Mouse (Mus musculus): ENCODE results near the gene Stk11.

The Stk11 gene

GRCm38 (mm10) chr10:80131316-80131951 is 15.8 kb downstream of the Stk11 start:
- DNase-seq (ENCODE audit: low spot score in 2 of 2) = no peak

- no peak for DNase-seq (ENCODE audit: low spot score in 2 of 2)
Observed at GRCm38 (mm10) chr10:80131952-80132350, 16.3 kb downstream of the Stk11 start.

DNA sequence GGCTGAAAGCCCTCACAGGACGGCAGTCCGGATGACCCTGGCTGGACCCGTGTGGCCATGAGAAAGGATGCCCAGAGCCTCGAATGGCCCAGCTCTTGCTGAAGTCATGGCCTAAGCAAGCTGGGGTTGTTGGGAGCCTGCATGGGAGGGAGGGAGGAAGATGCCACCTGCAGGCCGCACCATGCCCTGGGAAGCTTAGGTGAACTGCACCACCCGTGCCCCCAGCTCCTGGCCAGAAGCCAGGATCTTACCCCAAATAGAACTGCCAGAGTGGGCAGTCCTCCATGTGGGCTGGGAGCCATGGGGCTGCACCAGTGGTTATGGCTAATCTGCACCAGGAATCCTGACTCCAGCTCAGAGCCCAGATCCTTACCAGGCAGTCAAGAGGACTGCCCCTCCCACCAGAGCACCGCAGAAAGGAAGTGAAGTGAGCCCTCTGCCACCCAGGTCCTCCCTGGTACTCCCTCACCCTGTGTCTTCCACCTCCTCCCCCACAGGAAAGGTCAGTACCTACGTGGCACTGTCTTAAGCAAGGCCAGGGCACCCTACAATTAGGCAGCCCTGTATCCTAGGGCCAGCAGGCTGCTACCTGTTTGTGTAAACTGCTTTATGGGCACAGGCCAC is 17.7 kb downstream of the Stk11 start:
- DNase-seq (ENCODE audit: low spot score in 2 of 2) = no peak

GRCm38 (mm10) chr10:80134421-80134820 is 18.8 kb downstream of the Stk11 start:
- no peak for DNase-seq (ENCODE audit: low spot score in 2 of 2)

- no peak for DNase-seq (ENCODE audit: low spot score in 2 of 2)
Observed at GRCm38 (mm10) chr10:80135161-80135560, 19.6 kb downstream of the Stk11 start.

DNA sequence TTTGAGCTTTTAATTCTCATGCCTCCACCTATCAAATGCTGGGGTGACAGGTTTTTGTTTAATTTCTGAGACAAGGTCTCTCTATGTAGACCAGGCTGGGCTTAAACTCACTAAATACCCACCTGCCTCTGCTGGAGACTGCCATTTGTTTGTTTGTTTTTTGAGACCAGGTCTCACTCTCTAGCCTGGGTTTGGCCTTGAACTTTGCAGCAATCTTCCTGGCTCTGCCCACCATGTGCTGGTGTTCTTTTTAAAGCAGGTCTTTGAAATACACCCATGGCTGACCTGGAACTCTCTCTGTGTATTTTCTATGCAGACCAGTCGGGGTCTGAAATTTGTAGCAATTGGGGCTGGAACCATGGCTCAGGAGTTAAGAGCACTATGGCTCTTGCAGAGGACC is 20.0 kb downstream of the Stk11 start:
- DNase-seq (ENCODE audit: low spot score in 2 of 2) = no peak

GRCm38 (mm10) chr10:80136179-80136951 is 20.8 kb downstream of the Stk11 start:
- no peak for DNase-seq (ENCODE audit: low spot score in 2 of 2)

GRCm38 (mm10) chr10:80136952-80137625 is 21.5 kb downstream of the Stk11 start:
- no peak for DNase-seq (ENCODE audit: low spot score in 2 of 2)

DNA sequence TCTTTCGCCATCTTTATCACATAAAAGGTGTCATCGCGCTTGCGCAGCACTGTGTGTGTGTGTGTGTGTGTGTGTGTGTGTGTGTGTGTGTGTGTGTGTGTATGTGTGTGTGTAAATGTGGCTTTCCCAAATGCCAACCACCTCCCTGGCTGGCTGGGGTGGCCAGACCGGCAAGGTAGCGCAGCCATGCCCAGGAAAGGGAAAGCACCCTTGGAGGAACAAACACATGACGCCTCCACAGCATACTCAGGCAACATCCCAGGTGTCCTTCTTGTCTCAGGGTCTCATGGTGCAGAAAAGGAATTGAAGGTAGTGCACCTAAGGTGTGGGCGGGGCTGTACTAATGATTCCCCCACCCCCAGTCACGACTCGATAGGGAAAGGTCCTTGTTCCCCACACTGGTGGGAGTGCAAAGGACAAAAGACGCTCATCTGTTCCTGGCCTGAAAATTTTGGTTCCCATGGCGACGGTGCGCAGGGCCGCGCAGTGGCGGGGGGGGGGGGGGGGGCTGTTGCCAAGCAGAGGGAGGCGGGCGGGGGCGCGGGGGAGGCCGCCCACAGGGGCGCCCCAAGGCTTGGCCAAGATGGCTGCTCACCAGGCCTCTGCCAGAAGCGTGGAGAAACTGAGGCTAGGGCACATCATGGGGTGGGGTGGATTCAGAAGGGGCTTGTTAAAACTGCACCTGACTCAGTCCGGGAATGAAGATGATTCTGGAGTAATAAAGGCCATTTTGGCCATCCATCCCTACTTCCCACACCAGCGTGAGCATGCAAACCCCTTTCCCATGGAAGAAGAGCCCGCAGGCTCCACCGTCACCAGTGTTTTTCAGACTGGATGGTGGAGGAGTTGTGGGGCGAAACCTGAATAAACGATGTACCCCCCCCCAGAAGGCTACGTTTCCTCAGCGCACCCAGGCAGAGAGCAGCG is 22.3 kb downstream of the Stk11 start:
- no peak for DNase-seq (ENCODE audit: low spot score in 2 of 2)

DNA sequence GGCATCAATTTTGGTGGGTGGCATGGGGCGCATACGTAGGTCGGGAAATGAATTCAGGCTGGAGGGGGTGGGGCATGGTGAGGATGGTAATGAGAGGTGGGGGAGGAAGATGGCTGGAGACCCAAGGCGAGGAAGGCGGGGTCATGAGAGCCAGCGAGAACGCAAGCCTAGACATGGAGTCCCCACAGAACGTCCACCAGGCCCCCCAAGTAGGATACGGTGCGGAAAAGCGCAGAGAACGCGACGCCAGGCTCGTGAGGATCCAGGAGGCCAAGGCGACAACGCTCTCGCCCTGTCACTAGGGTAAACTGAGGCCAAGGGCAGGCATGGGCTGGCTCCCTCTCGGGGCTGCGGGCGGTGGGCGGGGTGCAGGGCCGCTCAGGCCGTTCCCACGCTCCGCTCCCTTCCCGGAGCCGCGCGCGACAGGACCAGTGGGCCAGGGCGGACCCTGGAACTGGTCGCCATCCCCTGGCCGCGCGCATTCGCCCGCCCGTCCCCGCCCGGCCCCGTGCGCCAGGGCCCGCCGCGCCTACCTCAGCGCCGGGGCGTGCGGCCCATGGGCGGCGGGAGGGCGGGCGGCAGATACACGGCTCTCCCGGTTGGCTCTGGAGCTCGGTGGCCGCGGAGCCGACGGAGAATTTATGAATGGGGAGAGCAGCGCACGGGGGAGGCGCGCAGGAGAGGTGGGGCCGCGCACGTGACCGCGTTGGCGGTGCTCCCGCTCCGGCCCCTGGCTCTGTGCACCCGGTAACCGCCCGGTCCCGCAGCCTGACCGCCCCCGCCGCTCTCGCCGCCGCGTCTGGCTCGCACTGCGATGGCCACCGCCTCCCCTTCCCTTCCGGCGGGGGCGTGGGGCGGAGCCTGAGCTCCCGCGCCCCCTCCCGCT is 23.2 kb downstream of the Stk11 start, which contains the start of gene Atp5d:
Atp5d (plus strand) TSS at position 80 of the 886 bp plus-strand sequence.
- no peak for DNase-seq (ENCODE audit: low spot score in 2 of 2)

GRCm38 (mm10) chr10:80139439-80139775 is 23.8 kb downstream of the Stk11 start:
- no peak for DNase-seq (ENCODE audit: low spot score in 2 of 2)

DNA sequence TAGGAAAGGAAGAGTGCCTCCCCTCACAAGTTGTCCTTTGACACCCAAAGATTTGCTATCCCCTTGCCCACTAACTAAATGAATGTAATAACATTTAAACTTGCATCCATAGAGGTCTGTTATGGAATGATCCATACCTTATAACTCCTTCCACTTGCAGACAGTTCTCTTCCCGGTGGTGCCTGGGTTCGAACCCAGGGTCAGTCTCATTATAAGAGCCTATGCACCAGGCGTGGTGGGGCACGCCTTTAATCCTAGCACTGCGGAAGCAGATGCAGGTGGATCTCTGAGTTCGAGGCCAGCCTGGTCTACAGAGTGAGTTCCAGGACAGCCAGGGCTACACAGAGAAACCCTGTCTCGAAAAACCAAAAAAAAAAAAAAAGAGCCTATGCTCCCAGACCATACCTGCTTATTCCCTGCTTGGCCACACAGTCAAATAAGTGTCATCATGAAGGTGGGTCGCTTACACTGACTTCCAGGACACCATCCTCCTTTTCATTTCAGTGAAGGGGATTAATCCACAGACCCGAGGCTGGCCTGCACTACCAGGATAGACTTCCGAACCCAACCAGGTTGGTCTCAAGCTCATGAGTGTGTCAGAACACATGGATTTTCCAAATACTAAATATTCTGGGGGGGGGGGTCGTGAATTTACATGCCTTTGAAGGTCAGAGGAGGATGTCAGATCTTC is 24.5 kb downstream of the Stk11 start:
- DNase-seq (ENCODE audit: low spot score in 2 of 2) = no peak

DNA sequence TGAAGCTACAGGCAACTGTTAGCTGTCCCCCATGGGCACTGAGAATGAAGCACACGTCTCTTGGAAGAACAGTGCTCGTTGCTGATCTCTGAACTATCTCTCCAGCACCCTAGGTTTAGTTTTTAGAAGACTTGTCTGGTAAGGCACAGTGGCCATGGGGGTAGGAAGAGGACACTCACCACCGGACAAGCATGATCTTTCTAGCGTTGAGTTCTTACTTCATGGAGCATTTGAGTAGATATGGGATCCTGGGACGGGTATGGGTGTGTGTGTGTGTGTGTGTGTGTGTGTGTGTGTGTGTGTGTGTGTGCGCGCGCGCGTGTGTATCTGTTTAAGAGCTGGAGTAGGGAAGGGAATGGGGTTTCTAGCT is 25.0 kb downstream of the Stk11 start, which contains the start of gene Cbarp:
Cbarp (minus strand) TSS at position 170 of the 370 bp plus-strand sequence.
- no peak for DNase-seq (ENCODE audit: low spot score in 2 of 2)

DNA sequence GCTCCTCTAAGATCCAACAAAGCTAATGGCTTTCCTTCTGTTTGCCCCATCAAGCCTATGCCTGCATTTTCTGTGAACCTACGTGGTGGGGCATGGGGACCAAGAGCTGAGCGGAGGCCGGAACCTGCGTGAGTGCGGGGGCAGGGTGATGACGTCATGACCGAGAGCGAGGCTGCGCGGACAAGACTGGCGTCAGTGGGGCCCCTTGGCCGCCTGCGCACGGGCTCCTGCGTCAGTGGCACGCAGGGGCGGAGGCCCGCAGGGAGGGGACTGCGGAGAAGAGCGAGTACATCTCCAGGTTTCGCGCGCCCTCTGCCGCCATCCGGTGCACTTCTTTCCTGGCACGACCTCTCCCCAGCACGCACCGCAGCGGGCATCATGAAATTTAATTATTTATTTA is 25.6 kb downstream of the Stk11 start:
- DNase-seq (ENCODE audit: low spot score in 2 of 2) = peak; percentile 91 to 94

DNA sequence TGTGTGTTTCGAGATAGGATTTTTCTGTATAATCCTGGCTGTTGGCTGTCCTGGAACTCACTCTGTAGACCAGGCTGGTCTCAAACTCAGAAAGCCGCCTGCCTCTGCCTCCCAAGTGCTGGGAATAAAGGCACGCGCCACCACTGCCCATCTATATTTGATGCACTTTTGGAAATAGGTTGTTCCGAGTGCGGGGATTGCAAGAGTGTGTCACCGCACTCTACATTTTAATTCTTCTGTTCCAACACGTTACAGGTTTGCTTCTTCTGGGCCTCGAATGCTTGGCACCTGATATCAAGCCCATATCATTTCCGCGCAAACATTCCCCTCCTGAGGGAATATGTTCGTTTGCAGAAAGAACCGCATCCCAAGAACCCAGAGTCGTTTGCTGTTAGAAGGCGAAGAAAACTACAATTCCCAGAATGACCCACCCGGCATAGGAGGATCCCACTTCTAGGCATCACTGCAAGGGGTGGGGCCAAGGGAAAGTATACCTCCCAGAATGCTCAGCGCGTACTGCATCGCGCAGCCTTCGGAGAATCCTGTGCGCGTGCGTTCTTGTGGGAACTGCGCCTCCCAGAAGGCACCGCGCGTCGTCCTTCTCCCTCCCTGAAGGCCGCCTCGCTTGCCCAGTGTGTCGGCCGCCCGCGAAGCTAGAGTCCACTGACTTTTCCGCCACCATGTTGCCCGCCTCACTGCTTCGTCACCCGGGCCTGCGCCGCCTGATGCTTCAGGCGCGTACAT is 26.4 kb downstream of the Stk11 start:
- DNase-seq (ENCODE audit: low spot score in 2 of 2) = peak in 1 of 2 experiments; percentile 89

DNA sequence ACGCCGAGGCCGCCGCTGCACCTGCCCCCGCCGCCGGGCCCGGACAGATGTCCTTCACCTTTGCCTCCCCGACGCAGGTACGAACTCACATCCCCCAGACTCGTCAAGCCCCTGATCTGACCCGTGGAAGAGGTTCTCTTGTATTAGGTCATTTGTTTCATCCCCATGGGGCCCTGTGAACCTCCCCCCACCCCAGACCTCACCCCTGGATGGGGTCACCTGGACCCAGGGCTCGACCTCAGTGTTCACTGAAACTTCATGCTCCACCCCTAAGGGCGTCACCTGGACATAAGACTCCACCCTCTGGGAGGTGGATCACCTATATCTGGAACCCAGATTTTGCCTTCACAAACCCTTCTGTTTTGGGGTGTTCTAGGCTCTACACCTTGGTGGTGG is 26.9 kb downstream of the Stk11 start:
- DNase-seq (ENCODE audit: low spot score in 2 of 2) = no peak

GRCm38 (mm10) chr10:80143664-80144063 is 28.1 kb downstream of the Stk11 start:
- DNase-seq (ENCODE audit: low spot score in 2 of 2) = no peak

DNA sequence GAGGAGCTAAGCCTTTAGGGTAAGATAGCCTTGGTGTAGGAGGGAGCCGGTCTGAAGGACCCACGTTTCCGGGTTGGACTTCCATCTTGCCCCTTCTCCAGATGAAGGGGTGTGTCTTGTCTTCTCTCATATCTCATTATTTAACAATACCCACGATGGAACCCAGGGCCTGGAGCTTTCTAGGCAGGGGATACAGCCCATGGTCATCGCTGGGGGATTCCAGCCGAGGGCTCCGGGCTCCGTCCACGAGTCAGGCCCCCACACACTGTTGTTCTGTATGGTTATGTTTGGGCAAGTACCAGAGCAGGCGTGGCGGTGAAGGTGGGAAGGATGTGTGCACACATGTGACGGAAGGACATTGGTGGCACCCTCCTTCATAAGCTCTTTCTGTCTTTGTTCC is 28.6 kb downstream of the Stk11 start:
- DNase-seq (ENCODE audit: low spot score in 2 of 2) = no peak

Data from frontal cortex, postnatal 25 days (tissue).